ENCODE assay signal across 25 mouse cellular contexts in the genomic region with DNA sequence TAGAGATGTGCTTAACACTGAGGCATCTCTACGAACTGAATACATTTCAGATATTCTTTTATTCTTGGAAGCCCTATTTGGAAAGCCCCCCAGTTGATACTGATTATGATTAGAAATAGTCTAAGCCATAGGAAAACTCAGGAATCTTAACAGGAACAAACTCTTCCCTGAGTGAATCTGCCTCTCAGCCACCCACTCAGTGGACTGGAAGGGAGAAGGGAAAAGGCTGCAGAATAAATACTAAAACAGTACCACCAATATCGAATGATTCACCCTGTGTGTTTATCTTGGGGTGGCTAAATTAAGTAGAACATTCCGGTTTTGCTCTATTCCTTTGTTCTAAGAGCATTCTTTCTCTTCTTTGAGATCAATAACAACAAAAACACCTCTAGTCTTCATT.
DNase-seq lines count a peak whose midpoint lies in the region; ATAC-seq and TF ChIP-seq lines count a peak whose summit lies in the region.
"Had no signal": no experiment of that assay in that cellular context is flagged by ENCODE, and none has a peak within 500 bp of the region (broad histone marks: within the 10 kb centered on the region; RNA-seq: fewer than 3 reads in every experiment).

No protein-coding gene starts in this region.

- H3K36me3 ChIP-seq in neural tube, embryonic 15.5 days, result no peaks in the 10 kb centered on the region
- H3K36me3 ChIP-seq: embryonic facial prominence, embryonic 10.5 days; embryonic facial prominence, embryonic 12.5 days; forebrain, embryonic 15.5 days; G1E had no signal

- no peaks in the 10 kb centered on the region for H3K27me3 ChIP-seq in neural tube, embryonic 15.5 days (replicated peaks)
- H3K27me3 ChIP-seq: CH12.LX; embryonic facial prominence, embryonic 12.5 days; forebrain, embryonic 13.5 days; forebrain, embryonic 15.5 days had no signal

- no peak for DNase-seq in frontal cortex, postnatal 14 days (ENCODE audit: low spot score in 2 of 2)
- no peak for DNase-seq in layer of hippocampus, adult 2 months (ENCODE audit: low spot score in 2 of 2)
- DNase-seq in layer of hippocampus, postnatal 10 days (ENCODE audit: low spot score in 2 of 2), result no peak
- DNase-seq in right cerebral cortex, adult 18-20 months, result peak; percentile 54
- DNase-seq in right cerebral cortex, postnatal 4 days, result no peak
- DNase-seq: adrenal gland, adult 2 months; adrenal gland, postnatal 10 days; adrenal gland, postnatal 25 days; B cell, adult 2 months; cerebellum, adult 11-12 months; cerebellum, adult 2 months; cerebellum, adult 9-10 months; cerebellum, postnatal 10 days; cerebellum, postnatal 25 days had no signal

- H3K4me3 ChIP-seq in layer of hippocampus, adult 2 months, result no peak overlapping the region
- no peak overlapping the region for H3K4me3 ChIP-seq in neural tube, embryonic 15.5 days (replicated peaks)
- H3K4me3 ChIP-seq: embryonic facial prominence, embryonic 10.5 days; embryonic facial prominence, embryonic 12.5 days; forebrain, embryonic 13.5 days; forebrain, embryonic 15.5 days had no signal

- H3K4me1 ChIP-seq in neural tube, embryonic 15.5 days, result peaks cover 6% of the 10 kb centered on the region; the same call in 1 of the 2 replicates
- H3K4me1 ChIP-seq: embryonic facial prominence, embryonic 12.5 days had no signal

- H3K4me2 ChIP-seq in neural tube, embryonic 15.5 days, result no peak overlapping the region
- H3K4me2 ChIP-seq: embryonic facial prominence, embryonic 12.5 days; forebrain, embryonic 13.5 days; forebrain, embryonic 15.5 days had no signal

- no peaks in the 10 kb centered on the region for H3K9me3 ChIP-seq in neural tube, embryonic 15.5 days (replicated peaks)
- H3K9me3 ChIP-seq: embryonic facial prominence, embryonic 10.5 days; embryonic facial prominence, embryonic 12.5 days; forebrain, embryonic 13.5 days; forebrain, embryonic 15.5 days; G1E had no signal

- ATAC-seq in frontal cortex, adult (ENCODE audit: low TSS enrichment), result peak; percentile 82
- ATAC-seq in neural tube, embryonic 15.5 days (ENCODE audit: low FRiP score), result no peak
- ATAC-seq: activated CD4-positive, CD25-positive, alpha-beta regulatory T cell, adult 4 months; CD4-positive, CD25-positive, alpha-beta regulatory T cell, adult 4 months; forebrain, embryonic 13.5 days; forebrain, embryonic 15.5 days; Patski had no signal

- H3K27ac ChIP-seq in layer of hippocampus, adult 2 months, result peak overlapping the region; percentile 19; the same call in 1 of the 2 replicates
- H3K27ac ChIP-seq in neural tube, embryonic 15.5 days (replicated peaks), result no peak overlapping the region
- H3K27ac ChIP-seq: embryonic facial prominence, embryonic 10.5 days; embryonic facial prominence, embryonic 12.5 days; forebrain, embryonic 13.5 days; forebrain, embryonic 15.5 days had no signal

- 94% methylated on average over 3 of the region's 3 CpGs for WGBS in neural tube, embryonic 15.5 days

- no peak for TF ChIP-seq CTCF in layer of hippocampus, adult 2 months (conservative IDR thresholded peaks at IDR 0.05)

- no peak overlapping the region for H3K9ac ChIP-seq in neural tube, embryonic 15.5 days (replicated peaks)
- H3K9ac ChIP-seq: embryonic facial prominence, embryonic 12.5 days; forebrain, embryonic 13.5 days; forebrain, embryonic 15.5 days had no signal
